Mouse (Mus musculus): ENCODE results near the gene Fnip2.

Gene Fnip2

GRCm38 (mm10) chr3:79528451-79528850 lies 39.1 kb downstream of the Fnip2 start:
- DNase-seq (ENCODE audit: low spot score in 2 of 2), result no peak

- DNase-seq (ENCODE audit: low spot score in 2 of 2), result no peak
These were observed 39.7 kb downstream of the Fnip2 start for GRCm38 (mm10) chr3:79527921-79528320.

- DNase-seq (ENCODE audit: low spot score in 2 of 2), result no peak
These were observed 40.1 kb downstream of the Fnip2 start for GRCm38 (mm10) chr3:79527521-79527920.

GRCm38 (mm10) chr3:79523349-79523748 lies 44.2 kb downstream of the Fnip2 start:
- no peak for DNase-seq (ENCODE audit: low spot score in 2 of 2)

- no peak for DNase-seq (ENCODE audit: low spot score in 2 of 2)
These were observed 47.7 kb downstream of the Fnip2 start for GRCm38 (mm10) chr3:79519862-79520261.

GRCm38 (mm10) chr3:79518761-79519527 lies 48.7 kb downstream of the Fnip2 start:
- peak in 1 of 2 experiments; percentile 21 for DNase-seq (ENCODE audit: low spot score in 2 of 2)

GRCm38 (mm10) chr3:79517884-79518591 lies 49.6 kb downstream of the Fnip2 start:
- no peak for DNase-seq (ENCODE audit: low spot score in 2 of 2)

GRCm38 (mm10) chr3:79516958-79517357 lies 50.6 kb downstream of the Fnip2 start:
- no peak for DNase-seq (ENCODE audit: low spot score in 2 of 2)

GRCm38 (mm10) chr3:79516099-79516920 lies 51.3 kb downstream of the Fnip2 start:
- DNase-seq (ENCODE audit: low spot score in 2 of 2), result no peak

- no peak for DNase-seq (ENCODE audit: low spot score in 2 of 2)
These were observed 53.3 kb downstream of the Fnip2 start for GRCm38 (mm10) chr3:79514304-79514703.

GRCm38 (mm10) chr3:79501166-79501728 lies 66.3 kb downstream of the Fnip2 start:
- DNase-seq (ENCODE audit: low spot score in 2 of 2), result no peak

- no peak for DNase-seq (ENCODE audit: low spot score in 2 of 2)
These were observed 67.3 kb downstream of the Fnip2 start for GRCm38 (mm10) chr3:79500279-79500678.

- DNase-seq (ENCODE audit: low spot score in 2 of 2), result no peak
These were observed 70.9 kb downstream of the Fnip2 start for GRCm38 (mm10) chr3:79496668-79497067.

- DNase-seq (ENCODE audit: low spot score in 2 of 2), result no peak
These were observed 72.4 kb downstream of the Fnip2 start for GRCm38 (mm10) chr3:79495151-79495550.

- no peak for DNase-seq (ENCODE audit: low spot score in 2 of 2)
These were observed 73.6 kb downstream of the Fnip2 start for GRCm38 (mm10) chr3:79494028-79494427.

GRCm38 (mm10) chr3:79493064-79493463 lies 74.5 kb downstream of the Fnip2 start:
- no peak for DNase-seq (ENCODE audit: low spot score in 2 of 2)

- no peak for DNase-seq (ENCODE audit: low spot score in 2 of 2)
These were observed 76.0 kb downstream of the Fnip2 start for GRCm38 (mm10) chr3:79491614-79492013.

- DNase-seq (ENCODE audit: low spot score in 2 of 2), result no peak
These were observed 77.5 kb downstream of the Fnip2 start for GRCm38 (mm10) chr3:79490102-79490501.

- no peak for DNase-seq (ENCODE audit: low spot score in 2 of 2)
These were observed 79.6 kb downstream of the Fnip2 start for GRCm38 (mm10) chr3:79488025-79488424.

GRCm38 (mm10) chr3:79484286-79485063 lies 83.1 kb downstream of the Fnip2 start:
- DNase-seq (ENCODE audit: low spot score in 2 of 2), result no peak

- no peak for DNase-seq (ENCODE audit: low spot score in 2 of 2)
These were observed 88.7 kb downstream of the Fnip2 start for GRCm38 (mm10) chr3:79478880-79479279.

All from spleen, postnatal 4 days (tissue).